Mouse (Mus musculus): ENCODE data around the gene Rab25.

- TF ChIP-seq CTCF (conservative IDR thresholded peaks at IDR 0.05; ENCODE audit: low read length) (no peak), POU5F1 (IDR thresholded peaks at IDR 0.05; ENCODE audit: borderline replicate concordance, low read length) (no peak)
These were observed 24.7 kb upstream of the Rab25 start for GRCm38 (mm10) chr3:88572835-88573234.

Measured in E14TG2a.4 (cell line).